Mouse (Mus musculus) heart, adult 8-10 months (tissue): ENCODE data around the gene Gstm4. TPM values are rescaled to one million over a fixed set of nuclear protein-coding genes. Genes with fewer than 3 reads are reported as not detected.
"Not testable (repeated sequence)": the region's sequence is repeated elsewhere in the genome, so short reads cannot be mapped to it uniquely, and the experiment has no call there.

Experiments
- DNase-seq: peaks from one replicate; pipeline ENCODE4 v3.0.0; 2022; ENCODE audit warnings: low spot score
- total RNA-seq, 4 experiments: library from RNA; stranded (reverse); gene quantifications; 2 replicates each; pipeline ENCODE4 v1.2.4; 2022

Gene Gstm4
- total RNA-seq, 4 experiments from 2014 or later, result 12.6 to 14.4 (median 13.3) TPM

GRCm38 (mm10) chr3:108070295-108071293, 25.9 kb upstream of the Gstm4 start:
- peak; percentile 65 for DNase-seq

GRCm38 (mm10) chr3:108069231-108069870, 24.7 kb upstream of the Gstm4 start:
- DNase-seq, result peak; percentile 36

GRCm38 (mm10) chr3:108068826-108069225, 24.1 kb upstream of the Gstm4 start:
- no peak for DNase-seq

- DNase-seq, result no peak
Measured at GRCm38 (mm10) chr3:108067370-108067934, 22.8 kb upstream of the Gstm4 start.

- no peak for DNase-seq
Measured at GRCm38 (mm10) chr3:108065551-108065950, 20.9 kb upstream of the Gstm4 start.

- DNase-seq, result no peak
Measured at GRCm38 (mm10) chr3:108064672-108065071, 20.0 kb upstream of the Gstm4 start.

- no peak for DNase-seq
Measured at GRCm38 (mm10) chr3:108062648-108063047, 18.0 kb upstream of the Gstm4 start.

GRCm38 (mm10) chr3:108061420-108061819, 16.7 kb upstream of the Gstm4 start:
- peak; percentile 74 for DNase-seq

GRCm38 (mm10) chr3:108050493-108050892, 5.8 kb upstream of the Gstm4 start:
- DNase-seq, result no peak

GRCm38 (mm10) chr3:108048306-108048705, 3.6 kb upstream of the Gstm4 start:
- DNase-seq, result no peak

- no peak for DNase-seq
Measured at GRCm38 (mm10) chr3:108046944-108047655, 2.4 kb upstream of the Gstm4 start.

- peak; percentile 41 for DNase-seq
Measured at GRCm38 (mm10) chr3:108033156-108033555, 11.5 kb downstream of the Gstm4 start.

GRCm38 (mm10) chr3:108032113-108032512, 12.6 kb downstream of the Gstm4 start:
- no peak for DNase-seq

GRCm38 (mm10) chr3:108028641-108029365, 15.9 kb downstream of the Gstm4 start:
- no peak for DNase-seq

- DNase-seq, result no peak
Measured at GRCm38 (mm10) chr3:108026597-108026996, 18.1 kb downstream of the Gstm4 start.

- DNase-seq, result no peak
Measured at GRCm38 (mm10) chr3:108026049-108026448, 18.6 kb downstream of the Gstm4 start.

- no peak for DNase-seq
Measured at GRCm38 (mm10) chr3:108025318-108025717, 19.4 kb downstream of the Gstm4 start.

GRCm38 (mm10) chr3:108022650-108023049, 22.0 kb downstream of the Gstm4 start:
- DNase-seq, result peak; percentile 33

GRCm38 (mm10) chr3:108020351-108021022, 24.2 kb downstream of the Gstm4 start:
- not testable (repeated sequence) for DNase-seq

GRCm38 (mm10) chr3:108019226-108019625, 25.5 kb downstream of the Gstm4 start:
- DNase-seq, result not testable (repeated sequence)
